Comparison of ENCODE assay signal across 8 mouse cellular contexts in genomic region chr10:40425243-40426095, GRCm38 (mm10).
DNase-seq lines count a peak whose midpoint lies in the region; ATAC-seq lines count a peak whose summit lies in the region.

No protein-coding gene starts in this region.

- H3K4me1 ChIP-seq in heart, embryonic 16.5 days (ENCODE audit: control insufficient read depth, insufficient read depth, low read length), result peaks cover 20% of the 10 kb centered on the region
- H3K4me1 ChIP-seq in midbrain, embryonic 13.5 days (replicated peaks), result peaks cover 11% of the 10 kb centered on the region

- peak overlapping the region; percentile 58 for H3K4me2 ChIP-seq in heart, embryonic 16.5 days (ENCODE audit: low read depth, low read length)
- peak overlapping the region; percentile 39 for H3K4me2 ChIP-seq in midbrain, embryonic 13.5 days (replicated peaks)

- no peaks in the 10 kb centered on the region for H3K9me3 ChIP-seq in heart, embryonic 16.5 days (replicated peaks; ENCODE audit: control insufficient read depth, low read length)
- H3K9me3 ChIP-seq in midbrain, embryonic 13.5 days, result no peaks in the 10 kb centered on the region

- no peak overlapping the region for H3K27ac ChIP-seq in heart, embryonic 16.5 days (ENCODE audit: low read length)
- no peak overlapping the region for H3K27ac ChIP-seq in midbrain, embryonic 13.5 days

- no peaks in the 10 kb centered on the region for H3K27me3 ChIP-seq in heart, embryonic 16.5 days (ENCODE audit: control insufficient read depth, insufficient read depth, low read length)
- no peaks in the 10 kb centered on the region for H3K27me3 ChIP-seq in midbrain, embryonic 13.5 days

- 29% methylated on average over 18 of the region's 18 CpGs for whole genome bisulfite sequencing in heart, embryonic 16.5 days
- 45% methylated on average over 18 of the region's 18 CpGs for WGBS in midbrain, embryonic 13.5 days

- no peak for DNase-seq in heart, adult 9 months (ENCODE audit: low spot score in 2 of 2)
- DNase-seq in WW6 (ENCODE audit: low read depth, low spot score), result peak; percentile 65
- no peak for DNase-seq in spleen, adult 18-20 months

- no peak overlapping the region for H3K9ac ChIP-seq in heart, embryonic 16.5 days (ENCODE audit: low read length)
- 0 out of 2 replicates have a peak overlapping the region, but pooled peaks have one; percentile 28 for H3K9ac ChIP-seq in midbrain, embryonic 13.5 days (replicated peaks)

- ATAC-seq in heart, embryonic 16.5 days (replicated peaks; ENCODE audit: extremely low read depth, insufficient read depth, low FRiP score), result no peak
- ATAC-seq in granulocyte monocyte progenitor cell, adult 5-6 weeks (replicated peaks; ENCODE audit: poor library complexity, severe bottlenecking), result peak; percentile 58
- ATAC-seq in midbrain, embryonic 13.5 days, result no peak; the same call in 1 of the 2 replicates
- no peak for ATAC-seq in megakaryocyte progenitor cell, adult 5-6 weeks (replicated peaks; ENCODE audit: poor library complexity)
- ATAC-seq in frontal cortex, adult (ENCODE audit: low TSS enrichment), result no peak

- no peaks in the 10 kb centered on the region for H3K36me3 ChIP-seq in heart, embryonic 16.5 days (ENCODE audit: control insufficient read depth, insufficient read depth)
- no peaks in the 10 kb centered on the region for H3K36me3 ChIP-seq in midbrain, embryonic 13.5 days

- H3K4me3 ChIP-seq in heart, embryonic 16.5 days (ENCODE audit: low read length), result peak overlapping the region; percentile 26
- H3K4me3 ChIP-seq in midbrain, embryonic 13.5 days (replicated peaks), result no peak overlapping the region
